Mouse (Mus musculus) testis, postnatal 10 days (tissue): ENCODE measurements around the gene Galnt10.

ENCODE experiments used
- DNase-seq: peaks from one replicate; pipeline ENCODE4 v3.0.0; 2021; ENCODE audit warnings: low spot score

Gene Galnt10

DNA sequence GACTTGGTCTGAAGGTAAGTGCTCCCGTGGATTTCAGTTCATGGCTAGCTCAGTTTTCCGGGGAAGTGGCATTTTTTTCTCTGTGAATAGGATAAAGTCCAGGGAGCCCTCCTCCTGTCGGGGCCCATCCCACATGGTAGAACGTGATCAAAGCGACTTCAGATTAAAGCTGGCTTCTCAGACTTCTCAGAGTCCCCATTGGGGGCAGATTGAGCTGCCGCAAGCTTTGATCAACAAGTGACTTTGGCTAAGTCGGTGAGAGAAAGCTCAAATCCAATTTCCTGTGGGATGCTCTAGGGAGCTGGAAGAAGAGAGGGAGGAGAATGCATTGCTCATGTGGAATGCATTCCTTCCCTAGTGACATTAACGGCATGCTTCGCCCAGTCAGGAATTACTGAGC, 10.1 kb upstream of the Galnt10 start:
- DNase-seq: no peak

- DNase-seq: peak; percentile 11
Observed at GRCm38 (mm10) chr11:57643691-57644090, 1.6 kb upstream of the Galnt10 start.

DNA sequence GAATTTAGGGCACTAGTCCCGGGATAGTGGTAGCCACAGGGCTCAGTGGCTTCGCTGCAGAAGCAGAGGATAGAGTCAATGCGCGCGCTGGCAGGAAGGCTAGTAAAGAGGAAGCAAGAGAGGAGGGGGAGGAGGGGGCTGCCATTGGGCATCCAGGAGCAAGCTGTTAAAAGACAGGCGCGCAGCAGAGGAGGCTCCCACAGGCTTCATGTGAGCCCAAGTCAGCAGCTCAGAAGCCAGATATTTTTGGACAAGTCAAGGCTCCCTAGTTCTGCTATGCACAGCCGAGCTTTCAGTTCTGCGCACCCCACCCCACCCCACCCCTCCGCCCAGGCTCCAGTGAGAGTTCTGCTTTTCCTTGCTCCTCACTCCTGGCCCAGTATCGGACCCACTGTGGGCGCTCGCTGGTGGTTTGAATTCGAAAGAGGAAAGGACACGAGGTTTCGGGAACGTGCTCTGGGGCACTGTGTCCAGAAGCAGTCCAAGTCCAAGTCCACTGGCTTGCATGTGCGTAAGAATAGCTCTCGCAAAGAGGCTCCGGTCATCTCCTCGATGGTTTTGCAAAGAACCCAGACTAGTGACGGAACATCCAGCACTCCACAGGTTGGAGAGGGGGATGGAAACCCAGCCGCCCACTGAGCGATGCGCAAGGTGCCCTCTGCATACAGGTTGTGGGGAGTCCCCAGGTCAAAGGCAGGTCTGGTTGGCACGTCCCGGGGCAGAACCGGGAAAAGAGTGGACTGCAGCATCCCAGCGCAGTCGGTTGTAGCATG, 811 bp upstream of the Galnt10 start:
- peak; percentile 49 for DNase-seq

DNA sequence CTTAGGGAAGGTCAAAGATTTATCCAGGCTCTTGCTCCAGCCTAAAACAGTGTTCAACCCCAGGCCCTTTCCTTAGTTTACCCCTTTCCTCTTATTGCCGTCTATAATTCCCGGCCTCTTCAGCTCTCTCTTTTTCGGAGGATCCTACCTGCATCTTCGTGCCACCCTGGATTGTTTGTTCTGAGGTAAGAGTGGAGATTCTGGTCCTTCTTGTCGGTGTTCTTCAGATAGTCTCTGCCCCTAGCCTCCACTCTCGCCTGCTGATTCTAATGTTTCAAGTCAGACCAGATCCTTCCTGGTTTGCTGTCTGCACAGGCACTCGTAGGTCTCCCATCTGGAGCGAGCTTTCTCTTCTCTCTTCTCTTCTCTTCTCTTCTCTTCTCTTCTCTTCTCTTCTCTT, 605 bp downstream of the Galnt10 start:
- peak; percentile 38 for DNase-seq

- peak; percentile 29 for DNase-seq
Observed at GRCm38 (mm10) chr11:57646416-57646815, 1.2 kb downstream of the Galnt10 start.

GRCm38 (mm10) chr11:57646940-57647339, 1.7 kb downstream of the Galnt10 start:
- DNase-seq: peak; percentile 35

GRCm38 (mm10) chr11:57647446-57647845, 2.2 kb downstream of the Galnt10 start:
- peak; percentile 41 for DNase-seq

GRCm38 (mm10) chr11:57648196-57648800, 3.1 kb downstream of the Galnt10 start:
- DNase-seq: peak; percentile 34

DNA sequence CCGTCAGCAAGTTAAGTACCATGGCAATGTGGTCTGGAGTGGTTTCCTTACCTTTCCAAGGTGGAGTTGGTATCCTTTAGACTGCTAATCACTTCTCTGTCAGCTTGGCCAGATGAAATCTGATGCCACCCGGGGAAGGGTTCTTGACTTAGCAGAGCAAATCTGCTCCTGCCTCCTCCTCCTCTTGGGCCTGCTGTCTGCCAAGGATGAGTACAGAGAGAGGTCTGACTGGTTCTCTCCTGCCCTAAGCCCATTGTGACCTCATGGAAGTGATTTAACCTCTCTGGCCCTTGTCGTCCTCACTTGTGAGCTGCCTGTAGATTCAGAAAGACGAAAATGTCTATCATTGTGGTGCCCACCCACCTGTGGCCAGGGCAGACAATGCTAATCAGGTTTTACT, 4.0 kb downstream of the Galnt10 start:
- peak; percentile 35 for DNase-seq

- peak; percentile 30 for DNase-seq
Observed at GRCm38 (mm10) chr11:57649671-57650070, 4.4 kb downstream of the Galnt10 start.

DNA sequence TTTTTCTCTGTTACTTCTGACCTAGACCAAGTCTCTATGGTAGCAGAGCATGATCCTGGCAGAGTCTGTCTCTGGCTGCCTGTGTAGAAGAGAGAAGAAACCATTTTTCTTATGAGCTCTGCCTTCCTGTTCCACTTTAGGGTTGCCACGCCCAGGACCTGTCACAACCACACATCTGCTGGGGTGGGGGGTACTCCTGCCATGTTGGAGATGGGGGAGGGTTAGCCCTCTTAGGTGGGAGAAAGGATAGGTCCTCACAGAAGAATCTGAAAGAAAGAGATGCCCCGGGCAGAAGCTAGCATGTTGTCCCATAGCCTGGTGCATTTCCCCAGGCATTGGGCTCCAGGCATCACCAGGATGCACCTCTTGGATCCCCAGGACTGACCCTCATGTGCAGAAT, 5.6 kb downstream of the Galnt10 start:
- peak; percentile 35 for DNase-seq

- DNase-seq: peak; percentile 45
Observed at GRCm38 (mm10) chr11:57651281-57651810, 6.1 kb downstream of the Galnt10 start.

- peak; percentile 41 for DNase-seq
Observed at GRCm38 (mm10) chr11:57652206-57652922, 7.1 kb downstream of the Galnt10 start.

DNA sequence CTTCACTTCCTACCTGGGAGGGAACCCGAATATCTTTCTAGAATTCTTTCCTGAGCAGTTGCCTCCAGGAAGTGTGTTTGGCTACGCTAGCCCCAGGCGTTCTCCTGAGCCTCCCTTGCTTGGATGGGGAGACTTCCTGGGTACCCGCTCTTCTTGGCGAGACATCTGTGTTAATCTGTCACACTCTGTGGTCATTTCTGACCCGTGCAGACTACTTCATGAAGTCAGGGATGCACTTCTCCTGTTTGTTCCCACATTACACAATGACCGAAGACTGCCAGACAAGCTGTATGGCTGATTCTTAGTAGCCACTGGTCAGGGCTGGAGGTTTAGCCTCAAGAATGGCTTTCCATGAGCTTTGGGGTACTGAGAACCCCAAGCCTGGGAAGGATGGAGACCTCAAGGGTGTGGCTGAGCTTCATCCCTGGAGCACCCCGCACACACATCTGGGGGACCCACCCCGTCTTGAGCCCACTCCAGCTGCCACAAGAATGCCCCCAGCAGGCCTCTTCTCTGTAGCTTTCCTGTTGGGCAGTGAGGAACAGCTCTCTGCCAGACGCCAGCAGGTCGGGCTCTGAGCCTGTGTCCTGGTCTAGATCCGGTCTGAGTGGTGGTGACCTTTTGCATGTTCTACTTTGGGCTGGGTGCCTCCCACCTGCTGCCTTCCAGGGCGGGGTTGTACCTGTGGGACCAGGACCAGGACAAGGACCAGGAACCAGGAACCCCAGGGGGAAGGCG, 7.8 kb downstream of the Galnt10 start:
- peak; percentile 39 for DNase-seq

- peak; percentile 40 for DNase-seq
Observed at GRCm38 (mm10) chr11:57653796-57654195, 8.6 kb downstream of the Galnt10 start.

GRCm38 (mm10) chr11:57654386-57654785, 9.1 kb downstream of the Galnt10 start:
- DNase-seq: peak; percentile 32

DNA sequence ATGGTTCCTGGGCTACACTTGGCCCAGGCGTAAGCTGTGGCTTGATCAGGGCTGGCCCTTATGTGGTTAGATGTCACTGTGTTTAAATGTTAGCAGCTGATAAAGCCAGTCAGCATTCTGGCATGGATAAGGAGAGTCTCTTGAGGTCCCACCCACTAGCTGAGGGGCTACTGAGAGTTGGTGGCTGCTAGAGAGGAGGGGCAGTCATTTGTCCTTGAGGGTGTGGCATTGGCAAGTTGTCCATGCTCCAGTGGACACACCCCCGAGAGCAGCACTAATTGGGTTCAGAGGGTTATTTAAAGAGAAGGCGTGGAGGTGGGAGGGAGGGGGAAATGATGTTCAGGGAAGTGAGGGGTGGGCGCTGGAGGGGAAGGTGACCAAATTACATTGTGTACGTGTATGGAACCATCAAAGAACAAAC, 9.7 kb downstream of the Galnt10 start:
- peak; percentile 43 for DNase-seq

DNA sequence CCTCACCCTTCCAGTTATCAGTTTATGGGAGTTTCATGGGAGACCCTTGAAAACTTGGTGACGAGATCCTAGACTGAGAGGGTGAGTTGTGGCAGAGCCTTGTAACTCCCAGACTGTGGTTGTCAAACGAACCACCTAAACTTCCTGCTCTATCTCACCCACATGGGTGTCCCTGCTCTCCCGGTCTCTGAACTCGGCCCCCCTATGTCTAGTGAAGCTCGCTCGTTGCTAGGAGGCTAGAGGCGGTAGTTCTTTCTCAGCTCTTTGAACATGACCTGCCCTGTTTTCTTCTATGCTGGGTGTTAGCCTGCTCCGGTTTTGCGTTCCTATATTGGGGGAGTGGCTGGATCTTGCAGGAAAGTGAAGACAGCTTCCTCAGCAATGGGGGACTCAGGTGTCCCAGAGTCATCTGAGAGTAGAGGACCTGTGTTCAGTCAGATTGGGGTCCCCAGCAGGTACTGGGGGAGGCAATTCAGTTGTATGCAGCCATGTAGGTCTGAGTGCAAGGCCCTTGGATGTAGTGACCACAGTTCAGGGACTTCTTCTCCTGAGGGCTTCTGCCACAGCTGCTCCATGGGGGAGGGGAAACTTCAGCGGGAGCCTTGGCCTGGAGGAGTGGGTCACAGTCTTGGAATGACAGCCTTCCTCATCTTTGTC, 10.6 kb downstream of the Galnt10 start:
- DNase-seq: peak; percentile 47

DNA sequence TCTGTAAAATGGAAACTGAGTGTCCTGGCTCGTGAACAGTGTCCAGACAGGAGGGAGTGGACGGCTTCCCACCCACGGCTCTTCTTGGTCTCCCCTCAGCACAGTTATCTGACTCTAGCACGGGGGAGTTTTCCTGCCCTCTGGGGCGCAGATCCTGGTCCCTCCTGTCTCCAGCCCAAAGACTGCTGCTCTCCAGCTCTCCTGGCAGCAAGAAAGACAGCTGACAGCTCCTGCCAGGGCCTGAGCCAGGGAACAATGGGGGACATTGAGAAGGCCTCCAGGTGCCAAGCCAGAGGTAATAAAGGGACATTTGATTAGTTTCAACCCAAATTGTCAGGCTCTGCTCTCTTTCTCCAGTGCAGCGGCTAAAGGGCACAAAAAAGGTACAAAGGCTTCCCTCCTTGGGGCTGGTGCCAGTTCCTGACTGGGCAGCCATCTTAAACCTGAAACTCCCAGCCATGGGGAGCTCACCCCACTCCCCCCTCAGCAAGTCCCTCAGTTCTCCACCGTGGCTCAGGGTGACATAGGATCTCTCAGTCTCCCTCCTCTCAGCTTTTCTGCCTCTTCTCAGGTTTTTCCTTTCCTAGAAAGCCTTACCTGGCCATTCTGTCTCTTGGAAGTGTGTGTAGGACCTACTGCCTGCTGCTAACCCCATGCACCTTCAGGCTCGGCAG, 11.5 kb downstream of the Galnt10 start:
- DNase-seq: peak; percentile 54

GRCm38 (mm10) chr11:57657370-57658072, 12.3 kb downstream of the Galnt10 start:
- peak; percentile 36 for DNase-seq
